Mouse (Mus musculus) forebrain, embryonic 13.5 days (tissue): ENCODE results near the gene Plekha8. TPM values are rescaled to one million over a fixed set of nuclear protein-coding genes. Genes with fewer than 3 reads are reported as not detected.

ENCODE experiments used
- ATAC-seq: fragments of 200-750 bp; cut with Nextera tagmentation; 2 replicates; pipeline ENCODE4 v1.8.0; 2017
- H3K27ac ChIP-seq: fragments of 300-500 bp; sonication (generic); 2 replicates; pipeline ENCODE4 v1.5.1; 2015; ENCODE audit warnings: inconsistent platforms, mild to moderate bottlenecking, moderate library complexity
- H3K27me3 ChIP-seq: fragments of 300-500 bp; sonication (generic); 2 replicates; pipeline ENCODE4 v1.6.1; 2015; ENCODE audit warnings: mild to moderate bottlenecking, inconsistent platforms
- H3K36me3 ChIP-seq: fragments of 300-500 bp; sonication (generic); 2 replicates; pipeline ENCODE4 v1.6.1; 2015; ENCODE audit warnings: mild to moderate bottlenecking, inconsistent platforms; ENCODE audit not compliant: poor library complexity, severe bottlenecking
- H3K4me1 ChIP-seq: fragments of 300-500 bp; sonication (generic); 2 replicates; pipeline ENCODE4 v1.6.1; 2015; ENCODE audit warnings: inconsistent platforms
- H3K4me2 ChIP-seq: fragments of 300-500 bp; sonication (generic); 2 replicates; pipeline ENCODE4 v1.6.1; 2015; ENCODE audit warnings: inconsistent platforms, mild to moderate bottlenecking, moderate library complexity
- H3K4me3 ChIP-seq: fragments of 300-500 bp; sonication (generic); 2 replicates; pipeline ENCODE4 v1.5.1; 2015; ENCODE audit warnings: mild to moderate bottlenecking, inconsistent platforms
- H3K9ac ChIP-seq: fragments of 300-500 bp; sonication (generic); 2 replicates; pipeline ENCODE4 v1.6.1; 2015; ENCODE audit warnings: mild to moderate bottlenecking, inconsistent platforms
- H3K9me3 ChIP-seq: fragments of 300-500 bp; sonication (generic); replicated peaks from 2 replicates; pipeline ENCODE4 v1.6.1; 2016; ENCODE audit warnings: inconsistent platforms
- WGBS: fragments of 180-500 bp; shearing (Covaris S2); methylation state at CpG from one replicate; pipeline ENCODE4 v1.1.7; 2015; 5-methylcytosine and 5-hydroxymethylcytosine counted together
- polyA plus RNA-seq: library from polyadenylated mRNA; unstranded; fragments of >200 nt; fragmentation: Nextera tagmentation; extraction: Ambion mirVana; gene quantifications from 2 replicates; pipeline ENCODE4 v1.2.1, GENCODE M21; 2015

The Plekha8 gene
- polyA plus RNA-seq, 1 experiment from 2014 or later, result 10.6 TPM

DNA sequence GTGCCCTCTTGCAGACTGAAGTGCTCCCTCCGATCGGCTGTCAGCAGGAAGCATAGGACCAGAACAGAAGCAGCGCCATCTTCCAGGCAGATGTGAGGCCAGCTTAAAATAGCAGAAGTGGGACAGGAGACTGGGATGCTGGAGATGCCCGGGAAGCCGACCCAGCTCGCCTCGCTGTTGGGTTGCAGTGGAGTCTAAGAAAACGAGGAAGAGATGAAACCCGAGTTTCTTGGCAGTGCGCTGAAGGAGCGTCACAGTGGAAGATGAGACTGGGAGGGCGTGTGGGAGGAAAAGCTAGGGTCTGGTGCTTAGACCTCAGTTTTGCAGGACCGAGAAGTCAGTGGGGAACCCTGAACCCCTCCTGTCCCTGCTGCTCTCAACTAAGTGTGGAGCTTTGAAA lies 95.9 kb downstream of the Plekha8 start:
- Histone ChIP-seq H3K27me3 (no peaks in the 10 kb centered on the region), H3K9ac (no peak overlapping the region), H3K27ac (no peak overlapping the region), H3K4me3 (no peak overlapping the region), H3K36me3 (peaks cover 58% of the 10 kb centered on the region), H3K9me3 (no peaks in the 10 kb centered on the region), H3K4me2 (no peak overlapping the region), H3K4me1 (no peaks in the 10 kb centered on the region)
- 91% methylated on average over 13 of the region's 13 CpGs for WGBS
- no peak for ATAC-seq

DNA sequence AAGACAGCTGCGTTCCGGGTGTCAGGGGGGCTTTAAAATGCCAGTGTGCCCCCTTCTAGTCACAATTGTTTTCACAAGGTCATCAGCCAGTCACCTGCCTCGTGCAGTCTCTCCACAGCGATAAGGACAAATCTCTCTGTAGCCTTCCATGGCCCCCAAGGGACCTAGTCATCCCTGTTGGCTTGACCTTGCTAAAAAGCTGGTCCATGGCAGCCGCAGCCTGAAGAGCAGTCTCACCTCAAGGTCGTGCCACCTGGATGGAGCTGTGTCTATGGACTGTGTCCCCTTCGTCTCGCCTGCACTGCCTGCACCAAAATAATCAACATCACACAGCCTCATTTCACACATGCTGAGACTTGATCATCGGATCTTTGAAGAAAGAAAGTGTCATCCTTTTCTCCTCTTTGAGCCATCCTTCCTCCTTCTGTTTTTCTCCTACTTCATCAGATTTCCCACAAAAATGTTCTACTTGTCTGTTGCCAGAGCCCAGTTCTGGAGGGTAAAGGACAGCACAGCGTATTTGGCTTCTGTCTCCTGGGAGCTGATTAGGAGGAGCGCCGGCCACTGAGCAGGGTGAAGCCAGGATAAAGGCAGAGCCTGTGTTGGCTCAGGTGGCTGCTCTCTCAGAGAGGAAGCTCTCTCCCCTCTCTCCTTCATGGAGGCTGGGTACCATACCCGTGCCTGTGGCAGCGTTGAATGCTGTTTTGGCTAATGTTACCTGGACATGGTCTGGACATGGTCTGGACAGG lies 96.6 kb downstream of the Plekha8 start:
- peaks cover 58% of the 10 kb centered on the region for H3K36me3 ChIP-seq
- H3K4me3 ChIP-seq, result no peak overlapping the region
- WGBS, result 85% methylated on average over 14 of the region's 14 CpGs
- H3K4me1 ChIP-seq, result no peaks in the 10 kb centered on the region
- no peaks in the 10 kb centered on the region for H3K9me3 ChIP-seq
- no peaks in the 10 kb centered on the region; the same call in 1 of the 2 replicates for H3K27me3 ChIP-seq
- no peak overlapping the region for H3K9ac ChIP-seq
- no peak overlapping the region for H3K4me2 ChIP-seq
- H3K27ac ChIP-seq, result no peak overlapping the region
- no peak for ATAC-seq

DNA sequence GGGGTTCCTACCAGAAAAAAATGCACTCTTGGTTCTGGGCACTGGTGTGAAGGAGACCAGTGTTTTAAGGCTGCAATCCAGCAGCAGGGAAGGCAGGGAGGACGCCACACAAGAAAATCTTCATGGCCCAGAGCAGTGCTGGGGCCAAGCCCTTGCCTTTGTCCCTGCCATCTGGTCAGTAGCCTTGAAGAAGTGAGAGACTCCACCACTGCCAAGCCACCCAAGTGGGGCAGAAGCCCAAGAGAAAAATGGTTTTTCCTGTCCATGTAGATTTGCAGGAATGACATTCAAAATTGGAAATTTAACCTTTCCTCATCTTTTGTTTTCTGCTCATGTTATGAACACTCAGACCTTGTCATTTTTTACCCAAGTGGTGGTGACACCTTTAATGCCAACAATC lies 97.3 kb downstream of the Plekha8 start:
- Histone ChIP-seq H3K27ac (no peak overlapping the region), H3K4me2 (no peak overlapping the region), H3K9ac (no peak overlapping the region), H3K4me1 (no peaks in the 10 kb centered on the region), H3K27me3 (peaks cover 5% of the 10 kb centered on the region; the same call in 1 of the 2 replicates), H3K9me3 (no peaks in the 10 kb centered on the region), H3K36me3 (peaks cover 61% of the 10 kb centered on the region), H3K4me3 (no peak overlapping the region)
- no peak for ATAC-seq
- 68% methylated on average over 1 of the region's 1 CpGs for WGBS

DNA sequence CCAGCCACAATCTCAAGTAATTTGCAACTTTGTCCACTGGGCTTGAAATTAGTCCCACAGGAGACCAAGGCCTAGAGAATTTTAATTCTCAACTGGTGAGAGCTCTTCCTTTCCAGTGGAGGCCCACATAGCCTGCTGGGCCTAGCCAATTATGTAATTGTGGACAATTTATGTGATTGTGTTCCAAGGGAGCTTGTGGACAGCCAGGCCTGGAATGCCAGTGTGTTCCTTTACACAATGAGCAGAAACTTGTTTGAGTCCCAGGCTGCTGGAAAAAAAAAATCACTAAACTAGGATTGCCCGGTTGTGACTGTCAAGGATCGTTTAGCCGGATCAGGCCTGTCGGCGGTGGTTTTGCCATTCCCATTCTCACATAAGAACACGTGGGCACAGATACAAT lies 98.4 kb downstream of the Plekha8 start:
- peaks cover 61% of the 10 kb centered on the region for H3K36me3 ChIP-seq
- WGBS, result 85% methylated on average over 6 of the region's 6 CpGs
- H3K4me3 ChIP-seq, result no peak overlapping the region
- H3K9me3 ChIP-seq, result no peaks in the 10 kb centered on the region
- no peak overlapping the region for H3K9ac ChIP-seq
- no peak overlapping the region for H3K4me2 ChIP-seq
- H3K27me3 ChIP-seq, result peaks cover 5% of the 10 kb centered on the region; the same call in 1 of the 2 replicates
- ATAC-seq, result no peak
- no peaks in the 10 kb centered on the region for H3K4me1 ChIP-seq
- no peak overlapping the region for H3K27ac ChIP-seq

Other genes starting within 250 kb of the Plekha8 start
- gene Wipf3, start 165.5 kb upstream of the Plekha8 start, polyA plus RNA-seq, result 2.4 and 2.8 TPM in 2 replicates
- gene Scrn1, start 28.6 kb upstream of the Plekha8 start, polyA plus RNA-seq, result 129 and 131 TPM in 2 replicates
- 9.1 and 9.4 TPM in 2 replicates for gene Fkbp14, start 2.2 kb downstream of the Plekha8 start, polyA plus RNA-seq
- gene Mturn, start 86.5 kb downstream of the Plekha8 start, polyA plus RNA-seq, result 54.3 and 55.7 TPM in 2 replicates
- 9.9 and 11.3 TPM in 2 replicates for gene Znrf2, start 221.8 kb downstream of the Plekha8 start, polyA plus RNA-seq